Mouse (Mus musculus) thymus, adult 2 months (tissue): ENCODE measurements around the gene Eno1. TPM values are rescaled to one million over a fixed set of nuclear protein-coding genes. Genes with fewer than 3 reads are reported as not detected.
A peak's percentile ranks its signal among the peaks of the same experiment; 100 is the strongest.

Experiments used
- DNase-seq: peaks from one replicate; pipeline ENCODE4 v3.0.0; 2021
- H3K27ac ChIP-seq: fragments of 200-500 bp; 2 replicates; pipeline ENCODE4 v1.5.1; 2012; ENCODE audit warnings: low read length, control low read depth; ENCODE audit not compliant: control insufficient read depth, insufficient read depth
- H3K27me3 ChIP-seq: fragments of 200-500 bp; 2 replicates; pipeline ENCODE4 v1.6.1; 2012; ENCODE audit warnings: mild to moderate bottlenecking, low read length, moderate library complexity, mixed read lengths; ENCODE audit not compliant: control insufficient read depth, insufficient read depth
- H3K36me3 ChIP-seq: fragments of 200-500 bp; 2 replicates; pipeline ENCODE4 v1.6.1; 2012; ENCODE audit warnings: mild to moderate bottlenecking, low read length, moderate library complexity; ENCODE audit not compliant: control insufficient read depth, insufficient read depth
- H3K4me1 ChIP-seq: fragments of 200-500 bp; replicated peaks from 2 replicates; pipeline ENCODE4 v1.6.1; 2012; ENCODE audit warnings: low read length; ENCODE audit not compliant: control insufficient read depth, insufficient read depth
- H3K4me3 ChIP-seq: fragments of 200-500 bp; 2 replicates; pipeline ENCODE4 v1.5.1; 2012; ENCODE audit warnings: mild to moderate bottlenecking, low read length, control low read depth, moderate library complexity; ENCODE audit not compliant: control insufficient read depth, insufficient read depth
- CTCF ChIP-seq: fragments of 200-500 bp; IDR thresholded peaks from 2 replicates; pipeline ENCODE4 v1.5.1; 2012; ENCODE audit warnings: mild to moderate bottlenecking, control low read depth, low read length, moderate library complexity, borderline replicate concordance; ENCODE audit not compliant: control insufficient read depth, poor library complexity, insufficient read depth; ENCODE audit errors: extremely low read depth
- POLR2A ChIP-seq: fragments of 200-500 bp; IDR thresholded peaks from 2 replicates; pipeline ENCODE4 v1.6.1; 2012; ENCODE audit warnings: mild to moderate bottlenecking, low read length, control low read depth, moderate library complexity; ENCODE audit not compliant: control insufficient read depth, poor library complexity, insufficient read depth; ENCODE audit errors: extremely low read depth
- WGBS: fragments of 180-500 bp; shearing (Covaris S2); methylation state at CpG from one replicate; pipeline ENCODE4 v1.1.7; 2018; 5-methylcytosine and 5-hydroxymethylcytosine counted together
- polyA plus RNA-seq: library from polyadenylated mRNA; depleted of rRNA; stranded (reverse); fragments of >200 nt; gene quantifications from 2 replicates; pipeline ENCODE4 v1.2.3, GENCODE M21; 2012

Gene Eno1
- polyA plus RNA-seq, 1 experiment = 296 TPM

- TF ChIP-seq CTCF (no peak), POLR2A (no peak)
- H3K27ac ChIP-seq = peak overlapping the region; percentile 2; the same call in 1 of the 2 replicates
- H3K4me3 ChIP-seq = 0 out of 2 replicates have a peak overlapping the region, but pooled peaks have one; percentile 3
- H3K27me3 ChIP-seq = no peaks in the 10 kb centered on the region
- H3K36me3 ChIP-seq = peaks cover 37% of the 10 kb centered on the region
- peaks cover 39% of the 10 kb centered on the region for H3K4me1 ChIP-seq
- no peak for DNase-seq
- WGBS = 56% methylated on average over 5 of the region's 5 CpGs
Measured at GRCm38 (mm10) chr4:150239087-150239480, 2.6 kb downstream of the Eno1 start.

GRCm38 (mm10) chr4:150239503-150239902 is 3.0 kb downstream of the Eno1 start:
- H3K4me3 ChIP-seq = 0 out of 2 replicates have a peak overlapping the region, but pooled peaks have one; percentile 3
- H3K27me3 ChIP-seq = no peaks in the 10 kb centered on the region
- peak; percentile 49 for DNase-seq
- H3K36me3 ChIP-seq = peaks cover 41% of the 10 kb centered on the region
- 15% methylated on average over 6 of the region's 6 CpGs for WGBS
- peak overlapping the region; percentile 30; the same call in 1 of the 2 replicates for H3K27ac ChIP-seq
- TF ChIP-seq POLR2A (no peak), CTCF (no peak)
- H3K4me1 ChIP-seq = peaks cover 39% of the 10 kb centered on the region

- no peaks in the 10 kb centered on the region for H3K27me3 ChIP-seq
- H3K4me3 ChIP-seq = peak overlapping the region; percentile 12; the same call in 1 of the 2 replicates
- H3K27ac ChIP-seq = peak overlapping the region; percentile 30
- H3K4me1 ChIP-seq = peaks cover 39% of the 10 kb centered on the region
- WGBS = 17% methylated on average over 6 of the region's 6 CpGs
- DNase-seq = peak; percentile 82
- TF ChIP-seq POLR2A = no peak
- peak; percentile 56; the same call in 1 of the 2 replicates for TF ChIP-seq CTCF
- peaks cover 45% of the 10 kb centered on the region for H3K36me3 ChIP-seq
Measured at GRCm38 (mm10) chr4:150239951-150240368, 3.4 kb downstream of the Eno1 start.

GRCm38 (mm10) chr4:150240381-150240886 is 3.9 kb downstream of the Eno1 start:
- DNase-seq = no peak
- H3K36me3 ChIP-seq = peaks cover 50% of the 10 kb centered on the region
- WGBS = 83% methylated on average over 1 of the region's 1 CpGs
- no peak overlapping the region for H3K4me3 ChIP-seq
- H3K4me1 ChIP-seq = peaks cover 39% of the 10 kb centered on the region
- H3K27me3 ChIP-seq = no peaks in the 10 kb centered on the region
- H3K27ac ChIP-seq = no peak overlapping the region
- TF ChIP-seq CTCF = no peak
- no peak for TF ChIP-seq POLR2A

- Histone ChIP-seq H3K27ac (no peak overlapping the region), H3K4me3 (no peak overlapping the region), H3K4me1 (peaks cover 39% of the 10 kb centered on the region), H3K27me3 (no peaks in the 10 kb centered on the region), H3K36me3 (peaks cover 62% of the 10 kb centered on the region)
- WGBS = 83% methylated on average over 4 of the region's 4 CpGs
- no peak for DNase-seq
- TF ChIP-seq POLR2A = no peak
- no peak for TF ChIP-seq CTCF
Measured at GRCm38 (mm10) chr4:150241708-150242107, 5.2 kb downstream of the Eno1 start.

GRCm38 (mm10) chr4:150242745-150243144 is 6.2 kb downstream of the Eno1 start:
- TF ChIP-seq CTCF (no peak), POLR2A (no peak)
- no peak for DNase-seq
- WGBS = 21% methylated on average over 5 of the region's 5 CpGs
- Histone ChIP-seq H3K27me3 (no peaks in the 10 kb centered on the region), H3K4me1 (peaks cover 38% of the 10 kb centered on the region), H3K4me3 (no peak overlapping the region), H3K27ac (no peak overlapping the region), H3K36me3 (peaks cover 72% of the 10 kb centered on the region)
